Mouse (Mus musculus) CH12.LX (cell line): ENCODE data around the gene Acot12. TPM values are rescaled to one million over a fixed set of nuclear protein-coding genes. Genes with fewer than 3 reads are reported as not detected.

Experiments used
- DNase-seq: peaks from one replicate; pipeline ENCODE4 v3.0.0-alpha.2; 2013; ENCODE audit errors: extremely low read depth
- H3K27ac ChIP-seq: 2 replicates; pipeline ENCODE4 v1.5.1; 2012; ENCODE audit warnings: low read depth, mild to moderate bottlenecking, control low read depth, moderate library complexity; ENCODE audit not compliant: insufficient read depth
- H3K27me3 ChIP-seq: replicated peaks from 2 replicates; pipeline ENCODE3; 2012; ENCODE audit warnings: inconsistent platforms
- H3K36me3 ChIP-seq, 2 experiments: replicated peaks in 1 of 2; 2 replicates each; pipeline versions ENCODE3 to v1.6.1; 2012; ENCODE audit warnings: inconsistent platforms in 1 of 2, low read length in 1 of 2, mild to moderate bottlenecking in 1 of 2, mixed read lengths in 1 of 2, moderate library complexity in 1 of 2; ENCODE audit not compliant: control insufficient read depth in 1 of 2, insufficient read depth in 1 of 2
- H3K4me1 ChIP-seq, 2 experiments: 2 replicates each; pipeline ENCODE4 v1.6.1; 2012; ENCODE audit warnings: inconsistent platforms in 1 of 2, moderate library complexity in 1 of 2; ENCODE audit not compliant: insufficient read depth in 2 of 2, control insufficient read depth in 1 of 2
- H3K4me2 ChIP-seq: 2 replicates; pipeline ENCODE4 v1.6.1; 2012; ENCODE audit warnings: low read depth, mild to moderate bottlenecking, control low read depth; ENCODE audit not compliant: poor library complexity, insufficient read depth, severe bottlenecking
- H3K4me3 ChIP-seq, 3 experiments: fragments of 150-350 bp in 1 of 3; sonication (generic) in 1 of 3; replicated peaks in 1 of 3; 2 replicates each; pipeline versions ENCODE3 to v1.5.1; 2011 to 2012; ENCODE audit warnings: low read depth in 2 of 3, low read length in 2 of 3, mild to moderate bottlenecking in 2 of 3, moderate library complexity in 2 of 3, control low read depth in 1 of 3, improper control_type of control experiment in 1 of 3, inconsistent platforms in 1 of 3, mixed read lengths in 1 of 3; ENCODE audit not compliant: poor library complexity in 1 of 3
- H3K79me2 ChIP-seq: replicated peaks from 2 replicates; pipeline ENCODE4 v1.6.1; 2012; ENCODE audit warnings: mild to moderate bottlenecking, moderate library complexity; ENCODE audit not compliant: control insufficient read depth, poor library complexity, insufficient read depth, severe bottlenecking; ENCODE audit errors: extremely low read depth
- H3K9ac ChIP-seq: 2 replicates; pipeline ENCODE4 v1.6.1; 2012; ENCODE audit warnings: low read depth, mild to moderate bottlenecking, control low read depth, moderate library complexity; ENCODE audit not compliant: insufficient read depth
- H3K9me3 ChIP-seq: replicated peaks from 2 replicates; pipeline ENCODE3; 2012; ENCODE audit warnings: low read length, inconsistent platforms, mixed read lengths
- BHLHE40 ChIP-seq: IDR thresholded peaks from 2 replicates; pipeline ENCODE4 v1.6.1; 2011; ENCODE audit warnings: mild to moderate bottlenecking, low read depth, low read length, improper control_type of control experiment
- CHD1 ChIP-seq: IDR thresholded peaks from 2 replicates; pipeline ENCODE4 v1.6.1; 2012; ENCODE audit warnings: low read depth, low read length, improper control_type of control experiment, inconsistent platforms
- CHD2 ChIP-seq: IDR thresholded peaks from 2 replicates; pipeline ENCODE4 v1.6.1; 2011; ENCODE audit warnings: low read length, improper control_type of control experiment
- CTCF ChIP-seq, 2 experiments: IDR thresholded peaks in 1 of 2; conservative IDR thresholded peaks in 1 of 2; 2 replicates each; pipeline ENCODE4 v1.5.1; 2011 to 2012; ENCODE audit warnings: low read depth in 2 of 2, low read length in 2 of 2, improper control_type of control experiment in 1 of 2, inconsistent platforms in 1 of 2, mild to moderate bottlenecking in 1 of 2, moderate library complexity in 1 of 2
- E2F4 ChIP-seq: IDR thresholded peaks from 2 replicates; pipeline ENCODE4 v1.6.1; 2011; ENCODE audit warnings: low read depth, low read length, improper control_type of control experiment; ENCODE audit not compliant: insufficient replicate concordance
- ELF1 ChIP-seq: IDR thresholded peaks from 2 replicates; pipeline ENCODE4 v1.6.1; 2014; ENCODE audit warnings: low read depth, mild to moderate bottlenecking, inconsistent platforms, low read length, improper control_type of control experiment
- EP300 ChIP-seq: IDR thresholded peaks from 2 replicates; pipeline ENCODE4 v1.6.1; 2011; ENCODE audit warnings: low read length, improper control_type of control experiment
- ETS1 ChIP-seq: conservative IDR thresholded peaks from 2 replicates; pipeline ENCODE4 v1.6.1; 2012; ENCODE audit warnings: low read depth, mild to moderate bottlenecking, inconsistent platforms, low read length, improper control_type of control experiment, moderate library complexity
- GABPA ChIP-seq: IDR thresholded peaks from 2 replicates; pipeline ENCODE4 v1.6.1; 2012; ENCODE audit warnings: low read depth, low read length, improper control_type of control experiment, inconsistent platforms; ENCODE audit not compliant: insufficient replicate concordance
- IRF4 ChIP-seq: IDR thresholded peaks from 2 replicates; pipeline ENCODE4 v1.6.1; 2014; ENCODE audit warnings: low read depth, mild to moderate bottlenecking, inconsistent platforms, low read length, improper control_type of control experiment
- JUN ChIP-seq: IDR thresholded peaks from 2 replicates; pipeline ENCODE4 v1.6.1; 2011; ENCODE audit warnings: low read depth, mild to moderate bottlenecking, low read length, improper control_type of control experiment, moderate library complexity; ENCODE audit not compliant: insufficient read depth
- JUND ChIP-seq: conservative IDR thresholded peaks from 2 replicates; pipeline ENCODE4 v1.6.1; 2011; ENCODE audit warnings: low read depth, low read length, improper control_type of control experiment
- KAT2A ChIP-seq: IDR thresholded peaks from 2 replicates; pipeline ENCODE4 v1.6.1; 2012; ENCODE audit warnings: low read length, improper control_type of control experiment, inconsistent platforms; ENCODE audit not compliant: insufficient replicate concordance
- MAFK ChIP-seq: IDR thresholded peaks from 2 replicates; pipeline ENCODE4 v1.6.1; 2011; ENCODE audit warnings: low read length, improper control_type of control experiment; ENCODE audit not compliant: insufficient replicate concordance
- MAX ChIP-seq: IDR thresholded peaks from 2 replicates; pipeline ENCODE4 v1.6.1; 2011; ENCODE audit warnings: low read length, improper control_type of control experiment
- MAZ ChIP-seq: IDR thresholded peaks from 2 replicates; pipeline ENCODE4 v1.6.1; 2012; ENCODE audit warnings: low read depth, mild to moderate bottlenecking, inconsistent platforms, low read length, improper control_type of control experiment, moderate library complexity
- MEF2A ChIP-seq: IDR thresholded peaks from 2 replicates; pipeline ENCODE4 v1.6.1; 2014; ENCODE audit warnings: low read depth, mild to moderate bottlenecking, inconsistent platforms, low read length, improper control_type of control experiment, borderline replicate concordance
- MYC ChIP-seq: IDR thresholded peaks from 2 replicates; pipeline ENCODE4 v1.6.1; 2011; ENCODE audit warnings: low read depth, mild to moderate bottlenecking, improper control_type of control experiment, low read length
- POLR2A ChIP-seq: IDR thresholded peaks from 2 replicates; pipeline ENCODE4 v1.6.1; 2011; ENCODE audit warnings: low read depth, mild to moderate bottlenecking, improper control_type of control experiment, low read length
- POLR2AphosphoS2 ChIP-seq: IDR thresholded peaks from 2 replicates; pipeline ENCODE4 v1.6.1; 2011; ENCODE audit warnings: low read depth, low read length, improper control_type of control experiment
- RCOR1 ChIP-seq: conservative IDR thresholded peaks from 2 replicates; pipeline ENCODE4 v1.6.1; 2012; ENCODE audit warnings: low read depth, mild to moderate bottlenecking, inconsistent platforms, low read length, improper control_type of control experiment
- SIN3A ChIP-seq: IDR thresholded peaks from 2 replicates; pipeline ENCODE4 v1.6.1; 2012; ENCODE audit warnings: low read length, improper control_type of control experiment, inconsistent platforms
- SMC3 ChIP-seq: IDR thresholded peaks from 2 replicates; pipeline ENCODE4 v1.6.1; 2011; ENCODE audit warnings: low read depth, low read length, improper control_type of control experiment
- TBP ChIP-seq: conservative IDR thresholded peaks from 2 replicates; pipeline ENCODE4 v1.6.1; 2011; ENCODE audit warnings: low read depth, low read length, improper control_type of control experiment
- UBTF ChIP-seq: IDR thresholded peaks from 2 replicates; pipeline ENCODE4 v1.6.1; 2012; ENCODE audit warnings: low read depth, mild to moderate bottlenecking, inconsistent platforms, low read length, improper control_type of control experiment, moderate library complexity
- USF1 ChIP-seq: IDR thresholded peaks from 2 replicates; pipeline ENCODE4 v1.6.1; 2014; ENCODE audit warnings: low read depth, mild to moderate bottlenecking, inconsistent platforms, low read length, improper control_type of control experiment
- USF2 ChIP-seq: conservative IDR thresholded peaks from 2 replicates; pipeline ENCODE4 v1.6.1; 2011; ENCODE audit warnings: low read depth, low read length, improper control_type of control experiment
- ZKSCAN1 ChIP-seq: IDR thresholded peaks from 2 replicates; pipeline ENCODE4 v1.6.1; 2012; ENCODE audit warnings: low read depth, inconsistent platforms, low read length, improper control_type of control experiment, borderline replicate concordance
- ZMIZ1 ChIP-seq: IDR thresholded peaks from 2 replicates; pipeline ENCODE4 v1.6.1; 2012; ENCODE audit warnings: low read depth, mild to moderate bottlenecking, inconsistent platforms, low read length, improper control_type of control experiment
- ZNF384 ChIP-seq: IDR thresholded peaks from 2 replicates; pipeline ENCODE4 v1.6.1; 2012; ENCODE audit warnings: low read depth, low read length, improper control_type of control experiment, inconsistent platforms
- dilution Hi-C: fragments of 300-500 bp; cut with MboI; formaldehyde crosslinking; loops from 2 replicates; pipeline ENCODE4 v1.14.3; 2020; ENCODE audit warnings: low sequenced_read_pairs; ENCODE audit not compliant: extremely low pct_unique_long_range_greater_than_20kb, extremely low pct_ligation_motif_present
- in situ Hi-C: fragments of 300-500 bp; cut with MboI; formaldehyde crosslinking; loops from 3 replicates; pipeline ENCODE4 v1.14.3; 2019; ENCODE audit warnings: low sequenced_read_pairs, low pct_ligation_motif_present, low pct_unique_long_range_greater_than_20kb, mixed read lengths
- polyA plus RNA-seq: library from polyadenylated mRNA; unstranded; fragments of >175 nt; gene quantifications from 2 replicates; pipeline ENCODE4 v1.2.1, GENCODE M21; 2012; ENCODE audit warnings: low read depth; ENCODE audit not compliant: insufficient read length
- total RNA-seq, 2 experiments: library from RNA; depleted of rRNA; stranded (reverse); fragments of 300-350 nt in 1 of 2; fragments of >200 nt in 1 of 2; gene quantifications; 2 replicates each; pipeline ENCODE4 v1.2.3; 2012 to 2014

Acot12 gene
- total and polyA plus RNA-seq, 3 experiments, result 0.55 to 1.6 (median 0.96) TPM

DNA sequence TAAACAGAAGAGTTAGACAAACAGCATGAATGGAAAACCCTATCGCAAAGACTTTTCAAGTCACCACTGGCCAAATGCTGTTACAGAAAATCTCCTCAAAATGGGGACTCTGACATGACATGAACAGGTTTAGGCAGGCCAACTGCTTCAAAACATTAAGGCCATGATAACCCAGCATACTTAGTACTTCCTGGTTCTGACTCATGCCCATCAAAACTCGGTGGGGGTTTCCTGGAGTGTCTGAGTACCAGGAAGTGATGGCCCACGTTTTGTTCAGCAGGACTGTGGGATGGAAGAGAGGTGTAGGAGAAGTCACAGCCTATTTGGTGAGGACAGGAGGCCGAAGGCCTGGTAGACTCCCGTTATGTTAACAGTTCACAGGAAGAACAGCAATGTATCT lies 60.4 kb downstream of the Acot12 start:
- no peak overlapping the region for H3K9ac ChIP-seq
- dilution Hi-C loops, result no loop called here
- no peak overlapping the region for H3K4me3 ChIP-seq
- TF ChIP-seq IRF4, result 0 out of 2 replicates have a peak, but pooled peaks have one; percentile 32
- peak; percentile 94 for TF ChIP-seq ELF1
- TF ChIP-seq POLR2A, result 0 out of 2 replicates have a peak, but pooled peaks have one; percentile 31
- TF ChIP-seq MYC, result 0 out of 2 replicates have a peak, but pooled peaks have one; percentile 27
- TF ChIP-seq MAX, result no peak
- peaks cover 10 to 32% of the 10 kb centered on the region in 2 experiments; a peak in 3 of 4 replicates for H3K4me1 ChIP-seq
- H3K79me2 ChIP-seq, result peaks cover 25% of the 10 kb centered on the region
- peaks cover 50 to 71% of the 10 kb centered on the region in 2 experiments for H3K36me3 ChIP-seq
- in situ Hi-C loops, result no loop called here
- no peaks in the 10 kb centered on the region for H3K27me3 ChIP-seq
- H3K27ac ChIP-seq, result peak overlapping the region; percentile 27
- H3K9me3 ChIP-seq, result no peaks in the 10 kb centered on the region
- peak; percentile 65 for DNase-seq
- H3K4me2 ChIP-seq, result no peak overlapping the region

DNA sequence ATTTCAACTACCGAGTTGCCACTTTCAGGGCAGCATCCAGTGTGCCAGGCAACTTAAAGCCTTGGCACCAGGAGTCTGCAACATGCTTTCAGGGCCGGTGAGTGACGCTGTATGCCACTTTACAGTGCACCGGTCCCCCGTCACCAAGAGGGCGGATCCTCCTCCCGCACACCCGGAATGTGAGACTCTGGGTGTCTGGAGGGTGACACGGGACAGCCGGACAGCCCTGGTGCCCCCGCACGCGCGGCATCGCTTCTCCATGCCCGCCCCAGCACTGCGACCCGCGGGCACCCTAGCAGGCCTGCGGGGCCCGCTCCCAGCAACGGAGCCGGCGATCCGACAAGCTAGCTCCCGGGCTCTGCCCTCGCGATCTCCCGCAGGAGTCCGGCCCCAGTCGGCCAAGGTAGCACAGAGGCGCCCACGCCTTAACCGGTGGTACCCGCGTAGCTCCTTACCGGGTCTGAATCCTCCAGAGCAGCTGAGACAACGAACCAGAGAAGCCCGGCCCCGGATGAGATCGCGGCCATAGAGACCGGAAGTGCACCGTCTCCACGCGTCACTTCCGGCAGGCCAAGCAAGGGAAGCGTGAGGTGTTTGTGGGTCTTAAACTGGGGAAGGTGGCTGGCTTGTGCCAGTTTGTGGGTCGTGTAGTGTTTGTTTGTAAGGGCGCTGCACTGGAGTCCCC lies 66.0 kb downstream of the Acot12 start, which contains the start of gene Zcchc9:
Zcchc9 (minus strand) TSS at position 551 of the 685 bp plus-strand sequence.
- H3K27ac ChIP-seq, result peak within 1 kb of the TSS; percentile 87
- peaks cover 6 to 27% of the 10 kb centered on the region in 2 experiments; a peak in 3 of 4 replicates for H3K4me1 ChIP-seq
- dilution Hi-C loops (no loop called here), in situ Hi-C loops (loop anchor here (5.0 kb wide), 1 partner anchor 45 kb away; no protein-coding TSS in a partner anchor)
- no peaks in the 10 kb centered on the region for H3K9me3 ChIP-seq
- H3K79me2 ChIP-seq, result peaks cover 32% of the 10 kb centered on the region
- peaks cover 13 to 18% of the 10 kb centered on the region in 2 experiments for H3K36me3 ChIP-seq
- no peaks in the 10 kb centered on the region for H3K27me3 ChIP-seq
- H3K4me2 ChIP-seq, result peak within 1 kb of the TSS; percentile 95
- peak within 1 kb of the TSS; percentile 90 to 99 (median 95) for H3K4me3 ChIP-seq
- peak; percentile 92 for DNase-seq
- peak within 1 kb of the TSS; percentile 90 for H3K9ac ChIP-seq
- peak; percentile 91; the same call in 1 of the 2 replicates for TF ChIP-seq POLR2A
- TF ChIP-seq E2F4, result no peak
- TF ChIP-seq MAZ, result no peak
- peak; percentile 78; the same call in 1 of the 2 replicates for TF ChIP-seq TBP
- TF ChIP-seq MEF2A, result no peak
- TF ChIP-seq CHD2, result no peak
- TF ChIP-seq GABPA, result no peak
- TF ChIP-seq USF1, result no peak
- TF ChIP-seq JUND, result no peak
- no peak for TF ChIP-seq RCOR1
- peak; percentile 18 for TF ChIP-seq SMC3
- TF ChIP-seq UBTF, result peak; percentile 67; the same call in 1 of the 2 replicates
- no peak for TF ChIP-seq EP300
- peak; percentile 80; the same call in 1 of the 2 replicates for TF ChIP-seq ZMIZ1
- TF ChIP-seq BHLHE40, result peak; percentile 59
- peak; percentile 73; the same call in 1 of the 2 replicates for TF ChIP-seq KAT2A
- TF ChIP-seq POLR2AphosphoS2, result no peak; the same call in 1 of the 2 replicates
- TF ChIP-seq CTCF (conservative IDR thresholded peaks at IDR 0.05 in 1 of 2, IDR thresholded peaks at IDR 0.05 in 1 of 2; ENCODE audit: low read depth in 2 of 2, low read length in 2 of 2), result peak in 1 of 2 experiments; percentile 50; a peak in 2 of 4 replicates
- no peak for TF ChIP-seq JUN
- TF ChIP-seq ZNF384, result no peak
- peak; percentile 92; the same call in 1 of the 2 replicates for TF ChIP-seq CHD1
- TF ChIP-seq ETS1, result 0 out of 2 replicates have a peak, but pooled peaks have one; percentile 5
- TF ChIP-seq USF2, result no peak
- TF ChIP-seq MAX, result no peak; the same call in none of the 2 replicates
- peak; percentile 33; the same call in 1 of the 2 replicates for TF ChIP-seq SIN3A
- peak; percentile 42; the same call in 1 of the 2 replicates for TF ChIP-seq IRF4
- TF ChIP-seq ZKSCAN1, result no peak
- TF ChIP-seq MAFK, result no peak
